Mouse (Mus musculus): ENCODE results near the gene Twf2. TPM values are rescaled to one million over a fixed set of nuclear protein-coding genes. Genes with fewer than 3 reads are reported as not detected.

Gene Twf2
- polyA plus RNA-seq, 1 experiment from 2014 or later, result 56.6 TPM

- H3K36me3 ChIP-seq (ENCODE audit: control insufficient read depth, insufficient read depth), result no peaks in the 10 kb centered on the region
- H3K4me2 ChIP-seq (ENCODE audit: low read length), result no peak overlapping the region
- H3K27ac ChIP-seq (ENCODE audit: low read length), result no peak overlapping the region
- H3K27me3 ChIP-seq (replicated peaks; ENCODE audit: control insufficient read depth, insufficient read depth, low read length), result no peaks in the 10 kb centered on the region
- H3K9ac ChIP-seq (replicated peaks; ENCODE audit: low read depth, low read length), result no peak overlapping the region
- ATAC-seq, result no peak
- no peaks in the 10 kb centered on the region for H3K4me1 ChIP-seq (replicated peaks; ENCODE audit: control insufficient read depth, insufficient read depth, low read length)
- WGBS, result 71% methylated on average over 5 of the region's 5 CpGs
- H3K9me3 ChIP-seq (ENCODE audit: control insufficient read depth, low read length), result no peaks in the 10 kb centered on the region
- H3K4me3 ChIP-seq (replicated peaks; ENCODE audit: low read length), result no peak overlapping the region
These were observed 56.1 kb downstream of the Twf2 start for GRCm38 (mm10) chr9:106258990-106259389.

GRCm38 (mm10) chr9:106261058-106261457, 58.1 kb downstream of the Twf2 start:
- Histone ChIP-seq H3K4me1 (replicated peaks; ENCODE audit: control insufficient read depth, insufficient read depth, low read length) (no peaks in the 10 kb centered on the region), H3K36me3 (ENCODE audit: control insufficient read depth, insufficient read depth) (no peaks in the 10 kb centered on the region), H3K27ac (ENCODE audit: low read length) (no peak overlapping the region), H3K9me3 (ENCODE audit: control insufficient read depth, low read length) (no peaks in the 10 kb centered on the region), H3K4me2 (ENCODE audit: low read length) (no peak overlapping the region), H3K4me3 (replicated peaks; ENCODE audit: low read length) (no peak overlapping the region), H3K27me3 (replicated peaks; ENCODE audit: control insufficient read depth, insufficient read depth, low read length) (no peaks in the 10 kb centered on the region), H3K9ac (replicated peaks; ENCODE audit: low read depth, low read length) (no peak overlapping the region)
- ATAC-seq, result no peak
- WGBS, result 91% methylated on average over 6 of the region's 6 CpGs

GRCm38 (mm10) chr9:106261491-106261890, 58.6 kb downstream of the Twf2 start:
- ATAC-seq, result no peak
- Histone ChIP-seq H3K27me3 (replicated peaks; ENCODE audit: control insufficient read depth, insufficient read depth, low read length) (no peaks in the 10 kb centered on the region), H3K27ac (ENCODE audit: low read length) (no peak overlapping the region), H3K9ac (replicated peaks; ENCODE audit: low read depth, low read length) (no peak overlapping the region), H3K4me3 (replicated peaks; ENCODE audit: low read length) (no peak overlapping the region), H3K4me2 (ENCODE audit: low read length) (no peak overlapping the region), H3K9me3 (ENCODE audit: control insufficient read depth, low read length) (no peaks in the 10 kb centered on the region), H3K4me1 (replicated peaks; ENCODE audit: control insufficient read depth, insufficient read depth, low read length) (no peaks in the 10 kb centered on the region), H3K36me3 (ENCODE audit: control insufficient read depth, insufficient read depth) (no peaks in the 10 kb centered on the region)
- WGBS, result 90% methylated on average over 3 of the region's 3 CpGs

GRCm38 (mm10) chr9:106262075-106262474, 59.2 kb downstream of the Twf2 start:
- H3K4me3 ChIP-seq (replicated peaks; ENCODE audit: low read length), result no peak overlapping the region
- no peak overlapping the region for H3K9ac ChIP-seq (replicated peaks; ENCODE audit: low read depth, low read length)
- ATAC-seq, result no peak
- no peak overlapping the region for H3K27ac ChIP-seq (ENCODE audit: low read length)
- H3K9me3 ChIP-seq (ENCODE audit: control insufficient read depth, low read length), result no peaks in the 10 kb centered on the region
- WGBS, result 88% methylated on average over 3 of the region's 3 CpGs
- H3K4me2 ChIP-seq (ENCODE audit: low read length), result no peak overlapping the region
- no peaks in the 10 kb centered on the region for H3K27me3 ChIP-seq (replicated peaks; ENCODE audit: control insufficient read depth, insufficient read depth, low read length)
- H3K4me1 ChIP-seq (replicated peaks; ENCODE audit: control insufficient read depth, insufficient read depth, low read length), result no peaks in the 10 kb centered on the region
- no peaks in the 10 kb centered on the region for H3K36me3 ChIP-seq (ENCODE audit: control insufficient read depth, insufficient read depth)

GRCm38 (mm10) chr9:106263381-106263924, 60.5 kb downstream of the Twf2 start:
- no peaks in the 10 kb centered on the region for H3K27me3 ChIP-seq (replicated peaks; ENCODE audit: control insufficient read depth, insufficient read depth, low read length)
- no peaks in the 10 kb centered on the region for H3K9me3 ChIP-seq (ENCODE audit: control insufficient read depth, low read length)
- no peak overlapping the region for H3K4me3 ChIP-seq (replicated peaks; ENCODE audit: low read length)
- H3K36me3 ChIP-seq (ENCODE audit: control insufficient read depth, insufficient read depth), result no peaks in the 10 kb centered on the region
- no peak overlapping the region for H3K27ac ChIP-seq (ENCODE audit: low read length)
- H3K9ac ChIP-seq (replicated peaks; ENCODE audit: low read depth, low read length), result no peak overlapping the region
- WGBS, result 83% methylated on average over 9 of the region's 9 CpGs
- no peak overlapping the region for H3K4me2 ChIP-seq (ENCODE audit: low read length)
- H3K4me1 ChIP-seq (replicated peaks; ENCODE audit: control insufficient read depth, insufficient read depth, low read length), result no peaks in the 10 kb centered on the region
- no peak for ATAC-seq

MicroRNAs within 50 kb of the gene (microRNA counts, 519-probe panel; counts per million panel counts)
- 4,675 counts per million, percentile 98 among the panel's probes with 10 or more counts for microRNA mmu-let-7g

Small RNA genes within 50 kb of the gene (microRNA-seq; reads per million reads assigned to microRNA genes)
- gene Mir135a-1, result 178 reads per million, percentile 61 among the genes with 10 or more reads in this experiment
- gene Mirlet7g, result 82,307 reads per million, percentile 100 among the genes with 10 or more reads in this experiment

Other genes with a start within 250 kb of the Twf2 start
- 0.16 and 0.28 TPM in 2 replicates for gene Col6a5, start 242.5 kb upstream of the Twf2 start, polyA plus RNA-seq (2015; fragmentation: Nextera tagmentation; extraction: Ambion mirVana)
- 0.70 and 1.1 TPM in 2 replicates for gene Col6a4, start 106.3 kb upstream of the Twf2 start, polyA plus RNA-seq (2015; fragmentation: Nextera tagmentation; extraction: Ambion mirVana)
- gene Glyctk, start 45.0 kb upstream of the Twf2 start, polyA plus RNA-seq (2015; fragmentation: Nextera tagmentation; extraction: Ambion mirVana), result 2.2 and 3.0 TPM in 2 replicates
- gene Wdr82, start 32.2 kb upstream of the Twf2 start, polyA plus RNA-seq (2015; fragmentation: Nextera tagmentation; extraction: Ambion mirVana), result 37.3 and 41.6 TPM in 2 replicates
- 14.0 and 14.7 TPM in 2 replicates for gene Ppm1m, start 3.4 kb upstream of the Twf2 start, polyA plus RNA-seq (2015; fragmentation: Nextera tagmentation; extraction: Ambion mirVana)
- not detected in 2 replicates for gene Tlr9, start 19.5 kb downstream of the Twf2 start, polyA plus RNA-seq (2015; fragmentation: Nextera tagmentation; extraction: Ambion mirVana)
- gene Alas1, start 45.5 kb downstream of the Twf2 start, polyA plus RNA-seq (2015; fragmentation: Nextera tagmentation; extraction: Ambion mirVana), result 101 and 109 TPM in 2 replicates
- 10.5 and 11.6 TPM in 2 replicates for gene Poc1a, start 78.0 kb downstream of the Twf2 start, polyA plus RNA-seq (2015; fragmentation: Nextera tagmentation; extraction: Ambion mirVana)
- gene Dusp7, start 165.5 kb downstream of the Twf2 start, polyA plus RNA-seq (2015; fragmentation: Nextera tagmentation; extraction: Ambion mirVana), result 9.0 and 10.3 TPM in 2 replicates
- gene Rpl29, start 226.3 kb downstream of the Twf2 start, polyA plus RNA-seq (2015; fragmentation: Nextera tagmentation; extraction: Ambion mirVana), result 564 and 591 TPM in 2 replicates
- gene Acy1, start 235.2 kb downstream of the Twf2 start, polyA plus RNA-seq (2015; fragmentation: Nextera tagmentation; extraction: Ambion mirVana), result 31.5 and 31.7 TPM in 2 replicates
- gene Abhd14b, start 244.4 kb downstream of the Twf2 start, polyA plus RNA-seq (2015; fragmentation: Nextera tagmentation; extraction: Ambion mirVana), result 6.2 and 7.7 TPM in 2 replicates
- gene Abhd14a, start 244.6 kb downstream of the Twf2 start, polyA plus RNA-seq (2015; fragmentation: Nextera tagmentation; extraction: Ambion mirVana), result 72.3 and 81.9 TPM in 2 replicates

All from forebrain, embryonic 16.5 days (tissue).